Mouse (Mus musculus) midbrain, embryonic 16.5 days (tissue): ENCODE measurements at regions not wholly inside any gene's neighbourhood (a gene's known extent, or its start where the extent isn't known, plus 50 kb on each side); places are given as distances from the start of the nearest gene placed in this dataset.

ENCODE experiments used
- ATAC-seq: fragments of 200-750 bp; cut with Nextera tagmentation; 2 replicates; pipeline ENCODE4 v1.8.0; 2017; ENCODE audit warnings: moderate TSS enrichment
- H3K27ac ChIP-seq: fragments of 300-500 bp; sonication (generic); 2 replicates; pipeline ENCODE4 v1.5.1; 2014; ENCODE audit warnings: mild to moderate bottlenecking, low read length, mixed read lengths
- H3K27me3 ChIP-seq: fragments of 300-500 bp; sonication (generic); 2 replicates; pipeline ENCODE4 v1.6.1; 2014; ENCODE audit warnings: low read depth, low read length, mixed read lengths; ENCODE audit not compliant: control insufficient read depth, insufficient read depth
- H3K36me3 ChIP-seq: fragments of 300-500 bp; sonication (generic); 2 replicates; pipeline ENCODE4 v1.6.1; 2014; ENCODE audit warnings: mild to moderate bottlenecking, low read length, moderate library complexity, mixed read lengths; ENCODE audit not compliant: control insufficient read depth, insufficient read depth
- H3K4me1 ChIP-seq: fragments of 300-500 bp; sonication (generic); 2 replicates; pipeline ENCODE4 v1.6.1; 2014; ENCODE audit warnings: mild to moderate bottlenecking, low read length, mixed read lengths; ENCODE audit not compliant: control insufficient read depth, insufficient read depth
- H3K4me2 ChIP-seq: fragments of 300-500 bp; sonication (generic); 2 replicates; pipeline ENCODE4 v1.6.1; 2014; ENCODE audit warnings: mild to moderate bottlenecking, low read length, mixed read lengths
- H3K4me3 ChIP-seq: fragments of 300-500 bp; sonication (generic); 2 replicates; pipeline ENCODE4 v1.5.1; 2014; ENCODE audit warnings: low read depth, mild to moderate bottlenecking, low read length, moderate library complexity, mixed read lengths
- H3K9ac ChIP-seq: fragments of 300-500 bp; sonication (generic); 2 replicates; pipeline ENCODE4 v1.6.1; 2014; ENCODE audit warnings: low read depth, low read length, mixed read lengths
- H3K9me3 ChIP-seq: fragments of 300-500 bp; sonication (generic); replicated peaks from 2 replicates; pipeline ENCODE4 v1.6.1; 2014; ENCODE audit warnings: mild to moderate bottlenecking, low read length, mixed read lengths; ENCODE audit not compliant: control insufficient read depth, poor library complexity, severe bottlenecking
- WGBS: fragments of 180-500 bp; shearing (Covaris S2); extraction: QIAGEN DNeasy Blood & Tissue Kit; methylation state at CpG from one replicate; pipeline ENCODE4 v1.1.7; 2014; 5-methylcytosine and 5-hydroxymethylcytosine counted together

- no peak overlapping the region for H3K9ac ChIP-seq
- ATAC-seq, result no peak
These were observed 270.5 kb upstream of the Gm765 start for GRCm38 (mm10) chr6:98613030-98613429.

GRCm38 (mm10) chr6:98609133-98609532 is 266.6 kb upstream of the Gm765 start:
- 62% methylated on average over 1 of the region's 1 CpGs for WGBS
- no peak overlapping the region for H3K4me3 ChIP-seq
- H3K9ac ChIP-seq, result no peak overlapping the region
- no peaks in the 10 kb centered on the region for H3K9me3 ChIP-seq
- H3K36me3 ChIP-seq, result no peaks in the 10 kb centered on the region
- no peak for ATAC-seq
- no peaks in the 10 kb centered on the region for H3K4me1 ChIP-seq
- no peak overlapping the region for H3K27ac ChIP-seq
- no peaks in the 10 kb centered on the region for H3K27me3 ChIP-seq
- no peak overlapping the region for H3K4me2 ChIP-seq

More at GRCm38 (mm10) chr6:98613030-98613429, 270.5 kb upstream of the Gm765 start:
- H3K4me3 ChIP-seq, result no peak overlapping the region
- no peaks in the 10 kb centered on the region for H3K27me3 ChIP-seq
- H3K27ac ChIP-seq, result no peak overlapping the region
- no peaks in the 10 kb centered on the region for H3K36me3 ChIP-seq
- 85% methylated on average over 10 of the region's 10 CpGs for WGBS
- no peaks in the 10 kb centered on the region for H3K4me1 ChIP-seq
- no peak overlapping the region for H3K4me2 ChIP-seq
- no peaks in the 10 kb centered on the region for H3K9me3 ChIP-seq

GRCm38 (mm10) chr6:98606680-98607079 is 264.1 kb upstream of the Gm765 start:
- WGBS, result 83% methylated on average over 3 of the region's 3 CpGs
- H3K9me3 ChIP-seq, result no peaks in the 10 kb centered on the region

GRCm38 (mm10) chr6:98597612-98598011 is 255.1 kb upstream of the Gm765 start:
- 96% methylated on average over 6 of the region's 6 CpGs for WGBS
- H3K4me1 ChIP-seq, result no peaks in the 10 kb centered on the region
- ATAC-seq, result no peak

More at GRCm38 (mm10) chr6:98606680-98607079, 264.1 kb upstream of the Gm765 start:
- no peaks in the 10 kb centered on the region for H3K27me3 ChIP-seq
- no peak for ATAC-seq
- H3K4me2 ChIP-seq, result no peak overlapping the region
- no peak overlapping the region for H3K27ac ChIP-seq
- H3K4me3 ChIP-seq, result no peak overlapping the region
- H3K36me3 ChIP-seq, result no peaks in the 10 kb centered on the region
- H3K9ac ChIP-seq, result no peak overlapping the region
- no peaks in the 10 kb centered on the region for H3K4me1 ChIP-seq

GRCm38 (mm10) chr6:98590989-98591388 is 248.4 kb upstream of the Gm765 start:
- no peak overlapping the region for H3K4me3 ChIP-seq
- no peak for ATAC-seq
- no peaks in the 10 kb centered on the region for H3K36me3 ChIP-seq
- H3K4me1 ChIP-seq, result no peaks in the 10 kb centered on the region
- H3K9ac ChIP-seq, result no peak overlapping the region
- no peaks in the 10 kb centered on the region for H3K27me3 ChIP-seq
- H3K4me2 ChIP-seq, result no peak overlapping the region
- no peak overlapping the region for H3K27ac ChIP-seq
- 88% methylated on average over 4 of the region's 4 CpGs for WGBS
- H3K9me3 ChIP-seq, result no peaks in the 10 kb centered on the region

More at GRCm38 (mm10) chr6:98597612-98598011, 255.1 kb upstream of the Gm765 start:
- Histone ChIP-seq H3K4me2 (no peak overlapping the region), H3K4me3 (no peak overlapping the region), H3K27me3 (no peaks in the 10 kb centered on the region), H3K9me3 (no peaks in the 10 kb centered on the region), H3K27ac (no peak overlapping the region), H3K9ac (no peak overlapping the region), H3K36me3 (no peaks in the 10 kb centered on the region)

- H3K36me3 ChIP-seq, result no peaks in the 10 kb centered on the region
- H3K4me3 ChIP-seq, result no peak overlapping the region
- ATAC-seq, result no peak
These were observed 246.4 kb upstream of the Gm765 start for GRCm38 (mm10) chr6:98588979-98589378.

GRCm38 (mm10) chr6:98584541-98584940 is 242.0 kb upstream of the Gm765 start:
- Histone ChIP-seq H3K27ac (no peak overlapping the region), H3K4me1 (no peaks in the 10 kb centered on the region), H3K4me2 (no peak overlapping the region), H3K27me3 (no peaks in the 10 kb centered on the region), H3K36me3 (no peaks in the 10 kb centered on the region), H3K9me3 (no peaks in the 10 kb centered on the region), H3K9ac (no peak overlapping the region), H3K4me3 (no peak overlapping the region)
- 76% methylated on average over 4 of the region's 4 CpGs for WGBS
- no peak for ATAC-seq

More at GRCm38 (mm10) chr6:98588979-98589378, 246.4 kb upstream of the Gm765 start:
- 91% methylated on average over 4 of the region's 4 CpGs for WGBS
- no peak overlapping the region for H3K27ac ChIP-seq
- H3K9me3 ChIP-seq, result no peaks in the 10 kb centered on the region
- H3K4me2 ChIP-seq, result no peak overlapping the region
- H3K27me3 ChIP-seq, result no peaks in the 10 kb centered on the region
- H3K9ac ChIP-seq, result no peak overlapping the region
- H3K4me1 ChIP-seq, result no peaks in the 10 kb centered on the region

- H3K4me2 ChIP-seq, result no peak overlapping the region
- no peaks in the 10 kb centered on the region for H3K36me3 ChIP-seq
- no peaks in the 10 kb centered on the region for H3K4me1 ChIP-seq
- no peaks in the 10 kb centered on the region for H3K9me3 ChIP-seq
- no peak overlapping the region for H3K9ac ChIP-seq
- no peak overlapping the region for H3K27ac ChIP-seq
- no peak for ATAC-seq
- H3K4me3 ChIP-seq, result no peak overlapping the region
- H3K27me3 ChIP-seq, result no peaks in the 10 kb centered on the region
- WGBS, result 73% methylated on average over 2 of the region's 2 CpGs
These were observed 240.3 kb upstream of the Gm765 start for GRCm38 (mm10) chr6:98582826-98583225.

- Histone ChIP-seq H3K4me1 (no peaks in the 10 kb centered on the region), H3K27me3 (no peaks in the 10 kb centered on the region), H3K4me3 (no peak overlapping the region), H3K9ac (no peak overlapping the region), H3K9me3 (no peaks in the 10 kb centered on the region), H3K27ac (no peak overlapping the region), H3K36me3 (no peaks in the 10 kb centered on the region), H3K4me2 (no peak overlapping the region)
- no peak for ATAC-seq
- 89% methylated on average over 1 of the region's 1 CpGs for WGBS
These were observed 232.7 kb upstream of the Gm765 start for GRCm38 (mm10) chr6:98575227-98575626.
